Mouse (Mus musculus) lung, adult 2 months (tissue): ENCODE results near the gene Slc25a22.

ENCODE experiments used
- CTCF ChIP-seq: fragments of 200-500 bp; IDR thresholded peaks from 2 replicates; pipeline ENCODE4 v1.5.1; 2011; ENCODE audit warnings: mild to moderate bottlenecking, low read length, control low read depth; ENCODE audit not compliant: insufficient read depth
- POLR2A ChIP-seq: fragments of 200-500 bp; IDR thresholded peaks from 2 replicates; pipeline ENCODE4 v1.6.1; 2011; ENCODE audit warnings: low read depth, mild to moderate bottlenecking, control low read depth, low read length, borderline replicate concordance; ENCODE audit errors: extremely low read depth

GRCm38 (mm10) chr7:141403305-141403704, 34.4 kb downstream of the Slc25a22 start:
- TF ChIP-seq POLR2A = peak; percentile 25; the same call in 1 of the 2 replicates
- TF ChIP-seq CTCF = peak; percentile 97
